Mouse (Mus musculus): Measurements from ENCODE around the gene Vmn1r5. TPM values are rescaled to one million over a fixed set of nuclear protein-coding genes. Genes with fewer than 3 reads are reported as not detected.

Gene Vmn1r5
- not detected for total RNA-seq (2023)

GRCm38 (mm10) chr6:56969973-56970372 lies at the start of gene Vmn1r5:
Gene Vmn1r5, plus strand, starts transcription at chr6:56970273.

GRCm38 (mm10) chr6:56923726-56924707 lies 46.1 kb upstream of the Vmn1r5 start, which contains the start of the genes Nt5c3 and Vmn1r4:
Gene Nt5c3, minus strand, starts transcription at chr6:56923932.
Gene Vmn1r4, plus strand, starts transcription at chr6:56924015.

GRCm38 (mm10) chr6:56996943-56997342 lies 26.9 kb downstream of the Vmn1r5 start, which contains the start of gene Vmn1r6:
Gene Vmn1r6, plus strand, starts transcription at chr6:56997243.

GRCm38 (mm10) chr6:57025224-57025623 lies 55.2 kb downstream of the Vmn1r5 start, which contains the start of gene Vmn1r7:
Gene Vmn1r7, minus strand, starts transcription at chr6:57025324.

DNA sequence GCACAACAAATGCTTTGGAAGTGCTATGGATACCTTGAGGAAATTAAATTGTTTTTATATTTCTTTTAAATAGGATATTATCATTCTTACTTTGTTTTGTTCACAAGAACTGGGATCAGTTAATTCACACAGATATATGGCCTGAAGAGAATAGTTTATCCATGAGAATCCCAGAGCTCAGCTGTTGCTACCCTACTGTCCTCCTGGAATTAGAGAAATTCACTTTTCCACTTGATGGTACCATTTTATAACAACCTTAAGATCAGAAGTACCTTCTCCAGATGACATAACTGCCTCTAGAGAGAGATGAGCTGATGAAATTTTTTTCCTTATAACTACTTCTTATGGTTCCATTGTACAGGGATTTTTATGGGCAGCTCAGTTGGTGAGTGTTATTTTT lies 61.9 kb downstream of the Vmn1r5 start, which contains the start of gene Vmn1r8:
Vmn1r8 (plus strand) TSS at position 301 of the 400 bp plus-strand sequence.

Other genes with a start within 250 kb of the Vmn1r5 start
- 95.0 TPM for gene Kbtbd2, start 172.5 kb upstream of the Vmn1r5 start, total RNA-seq (2023)
- gene Fkbp9, start 138.2 kb upstream of the Vmn1r5 start, total RNA-seq (2023): not detected
- gene Nt5c3, start 46.3 kb upstream of the Vmn1r5 start, total RNA-seq (2023): 51.7 TPM
- 0.24 TPM for gene Vmn1r4, start 46.3 kb upstream of the Vmn1r5 start, total RNA-seq (2023)
- not detected for gene Vmn1r6, start 27.0 kb downstream of the Vmn1r5 start, total RNA-seq (2023)
- not detected for gene Vmn1r7, start 55.1 kb downstream of the Vmn1r5 start, total RNA-seq (2023)
- gene Vmn1r8, start 62.0 kb downstream of the Vmn1r5 start, total RNA-seq (2023): not detected
- not detected for gene Vmn1r9, start 96.5 kb downstream of the Vmn1r5 start, total RNA-seq (2023)
- not detected for gene Vmn1r10, start 139.2 kb downstream of the Vmn1r5 start, total RNA-seq (2023)
- not detected for gene Vmn1r11, start 163.2 kb downstream of the Vmn1r5 start, total RNA-seq (2023)
- gene Vmn1r12, start 186.6 kb downstream of the Vmn1r5 start, total RNA-seq (2023): 0.06 TPM
- not detected for gene Vmn1r13, start 233.0 kb downstream of the Vmn1r5 start, total RNA-seq (2023)